Mouse (Mus musculus) fat pad, adult 2 months (tissue): ENCODE data around the gene 1700029P11Rik.
A peak's percentile ranks its signal among the peaks of the same experiment; 100 is the strongest.

Experiments
- DNase-seq: peaks from one replicate; pipeline ENCODE4 v3.0.0-alpha.2; 2011; ENCODE audit warnings: low read depth, low spot score; ENCODE audit errors: extremely low read depth

1700029P11Rik gene

GRCm38 (mm10) chr15:82011947-82012346, 31.6 kb downstream of the 1700029P11Rik start:
- no peak for DNase-seq

DNA sequence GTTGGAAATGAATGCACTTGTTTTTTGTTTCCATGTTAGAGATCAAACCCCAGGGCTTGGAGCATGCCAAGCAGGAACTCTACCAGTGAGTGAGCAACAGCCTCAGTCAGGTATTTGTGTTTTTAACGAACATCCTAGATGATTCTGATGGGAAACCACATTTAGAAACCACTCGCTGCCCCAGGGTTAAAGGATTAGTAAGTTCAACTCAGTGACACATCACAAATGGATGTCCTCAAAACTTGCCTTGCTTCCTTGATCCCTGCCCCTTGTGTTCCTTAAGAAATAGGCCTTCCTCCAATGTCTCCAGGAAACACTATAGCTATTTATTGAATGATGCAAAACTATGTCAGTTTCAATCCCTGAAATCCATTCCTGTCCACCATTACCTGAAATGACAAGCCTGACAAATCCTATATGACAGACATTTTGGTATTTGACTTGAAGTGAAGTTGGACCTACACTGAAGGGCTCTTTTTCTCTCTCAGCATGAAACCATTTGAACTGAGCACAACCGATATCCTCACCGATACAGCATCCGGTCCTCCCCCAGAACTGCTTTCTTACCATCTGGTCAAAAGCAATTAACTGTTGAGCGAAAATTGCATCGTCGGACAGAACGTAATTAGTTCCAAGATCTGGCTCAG, 34.5 kb downstream of the 1700029P11Rik start:
- peak; percentile 58 for DNase-seq

- no peak for DNase-seq
Measured at GRCm38 (mm10) chr15:82015392-82016100, 35.2 kb downstream of the 1700029P11Rik start.

DNA sequence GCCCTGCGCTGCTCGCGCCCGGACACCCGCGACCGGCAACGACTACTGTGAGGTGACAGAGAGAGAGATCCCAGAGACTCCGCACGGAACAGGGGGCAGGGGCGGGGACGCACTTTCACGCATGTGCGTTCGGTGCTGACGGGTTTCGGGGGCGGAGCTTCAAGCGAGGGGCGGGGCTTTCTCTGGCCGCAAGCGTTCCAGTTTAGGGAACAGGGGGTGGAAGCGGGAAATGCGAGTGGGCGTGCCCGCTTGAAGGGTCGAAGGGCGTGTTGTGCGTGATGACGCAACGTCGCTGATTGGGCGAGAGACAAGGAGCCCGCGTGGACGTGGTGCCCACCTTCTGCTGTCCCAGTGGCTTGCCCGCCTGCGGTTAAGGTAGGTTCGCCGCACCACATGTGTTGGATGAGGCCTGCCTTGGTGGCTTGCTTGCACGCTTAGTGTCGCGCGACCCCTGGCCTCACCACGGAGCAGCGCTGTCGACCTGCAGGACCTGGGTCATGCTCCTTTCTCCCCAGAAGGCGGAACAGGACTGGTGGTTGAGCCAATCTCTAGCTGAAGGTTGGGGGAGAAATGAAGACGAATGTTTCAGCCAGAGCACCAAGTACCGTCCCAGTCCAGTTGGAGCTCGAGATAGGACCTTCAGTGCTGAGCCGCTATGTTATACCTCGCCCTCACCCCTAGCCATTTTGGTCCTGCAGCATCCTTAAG, 35.9 kb downstream of the 1700029P11Rik start:
- DNase-seq, result peak; percentile 61

- DNase-seq, result no peak
Measured at GRCm38 (mm10) chr15:82016830-82017229, 36.5 kb downstream of the 1700029P11Rik start.

DNA sequence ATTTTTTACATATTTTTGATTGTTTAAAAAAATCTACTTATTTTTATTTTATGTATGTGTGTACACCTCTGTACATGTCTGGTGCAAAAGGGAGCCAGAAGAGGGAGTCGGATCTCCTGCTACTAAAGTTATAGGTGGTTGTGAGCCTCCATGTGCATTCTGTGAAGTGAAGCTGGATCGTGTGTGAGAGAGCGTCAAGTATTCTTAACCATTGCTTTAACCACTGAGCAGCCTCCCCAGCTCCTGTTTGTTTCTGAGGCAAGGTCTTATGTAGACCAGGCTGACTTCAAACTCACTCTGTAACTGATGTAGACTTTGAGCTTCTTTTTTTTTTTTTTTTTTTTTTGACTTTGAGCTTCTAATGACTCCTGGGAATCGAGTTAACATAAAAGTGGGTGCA, 37.1 kb downstream of the 1700029P11Rik start:
- DNase-seq, result no peak

DNA sequence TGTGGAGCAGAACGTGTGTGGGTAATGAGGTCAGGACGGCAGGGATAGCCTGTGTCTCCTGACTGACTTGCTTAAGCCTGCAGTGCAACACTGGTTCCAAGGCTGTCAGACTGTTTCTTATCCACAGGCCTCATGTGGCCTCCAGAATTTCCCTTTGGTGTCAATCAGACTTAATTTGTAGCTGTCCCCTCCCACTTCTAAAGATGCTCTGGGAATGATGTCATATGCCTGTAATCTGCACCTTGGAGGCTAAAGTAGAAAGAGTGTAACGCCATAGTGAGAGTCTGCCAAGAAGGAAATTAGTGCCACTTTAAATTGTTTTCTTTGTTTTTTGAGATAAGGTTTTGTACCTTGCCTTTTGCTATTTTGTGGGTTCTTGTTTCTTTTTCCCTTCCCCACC, 38.9 kb downstream of the 1700029P11Rik start:
- no peak for DNase-seq

DNA sequence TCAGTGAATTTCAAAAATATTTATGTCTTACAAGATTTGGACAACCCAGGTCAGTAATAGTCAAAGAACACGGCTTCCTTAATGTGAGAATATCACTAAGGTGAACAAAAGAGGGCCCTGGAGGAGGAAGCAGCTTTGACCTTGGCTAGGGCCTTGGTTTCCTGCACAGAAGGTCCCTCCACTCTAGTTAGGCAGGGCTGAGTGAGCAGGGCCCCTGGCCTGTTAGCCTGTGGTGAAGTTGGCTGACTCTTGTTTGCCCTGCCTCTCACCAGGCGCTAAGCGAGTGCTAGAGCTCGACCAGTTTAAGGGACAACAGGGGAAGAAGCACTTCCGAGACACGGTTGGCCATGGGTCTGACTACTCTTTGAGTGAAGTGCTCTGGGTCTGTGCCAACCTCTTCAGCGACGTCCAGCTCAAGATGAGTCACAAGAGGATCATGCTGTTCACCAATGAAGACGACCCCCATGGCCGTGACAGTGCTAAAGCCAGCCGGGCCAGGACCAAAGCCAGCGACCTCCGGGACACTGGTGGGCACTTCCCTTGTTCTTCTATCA, 42.3 kb downstream of the 1700029P11Rik start:
- no peak for DNase-seq

GRCm38 (mm10) chr15:82023965-82024635, 43.8 kb downstream of the 1700029P11Rik start:
- no peak for DNase-seq

- no peak for DNase-seq
Measured at GRCm38 (mm10) chr15:82027276-82027675, 46.9 kb downstream of the 1700029P11Rik start.

- DNase-seq, result no peak
Measured at GRCm38 (mm10) chr15:82027726-82028125, 47.4 kb downstream of the 1700029P11Rik start.
